Mouse (Mus musculus) layer of hippocampus, postnatal 25 days (tissue): ENCODE measurements around the gene Frem2. TPM values are rescaled to one million over a fixed set of nuclear protein-coding genes. Genes with fewer than 3 reads are reported as not detected.

Experiments used
- DNase-seq, 2 experiments: peaks; one replicate each; pipeline ENCODE4 v3.0.0; 2022; ENCODE audit warnings: mixed read lengths in 2 of 2, low spot score in 1 of 2; ENCODE audit errors: extremely low spot score in 1 of 2
- total RNA-seq, 2 experiments: library from RNA; stranded (reverse); gene quantifications; 2 replicates each; pipeline ENCODE4 v1.2.3; 2021

Frem2 gene
- total RNA-seq, 2 experiments from 2014 or later = 1.7 to 2.3 TPM

DNA sequence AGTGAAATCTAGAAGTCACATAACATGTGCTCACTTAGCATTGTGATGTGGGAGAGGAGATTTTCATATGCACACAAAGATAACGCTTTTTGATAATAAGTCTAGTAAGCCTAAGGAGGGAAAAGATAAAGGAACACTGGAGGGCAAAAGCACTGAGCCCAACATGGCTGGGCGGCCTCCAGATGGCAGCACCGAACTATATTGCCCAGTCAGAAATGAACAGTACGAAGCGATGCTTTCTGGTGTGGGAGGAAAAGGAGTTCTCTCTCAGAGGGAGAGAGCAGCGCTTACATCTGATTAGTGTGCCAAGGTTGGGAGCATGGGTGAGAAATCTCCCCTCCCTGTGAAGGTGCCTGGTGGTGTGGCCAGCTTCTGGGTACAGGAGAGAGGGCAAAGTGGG is 181.3 kb downstream of the Frem2 start:
- peak in 1 of 2 experiments; percentile 49 for DNase-seq

DNA sequence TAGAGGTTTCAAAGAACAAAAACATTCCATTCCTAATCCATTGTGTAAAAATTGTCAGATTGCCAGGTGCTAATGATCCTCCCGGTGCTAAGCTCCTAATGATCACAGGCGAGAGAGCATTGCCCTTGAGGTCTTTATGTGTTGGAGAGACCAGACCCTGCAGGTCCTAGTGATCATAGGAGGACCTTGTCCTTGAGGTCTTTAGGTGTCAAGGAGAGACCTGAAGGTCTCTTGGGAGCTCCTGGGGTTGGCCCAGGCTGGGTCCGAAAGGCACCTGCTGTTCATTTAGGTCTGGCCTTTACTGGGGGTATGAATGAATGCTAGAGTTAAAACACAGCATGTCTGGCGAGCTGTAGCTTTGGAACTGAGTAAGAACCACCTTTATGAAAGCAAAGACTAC is 183.0 kb downstream of the Frem2 start:
- DNase-seq = no peak

DNA sequence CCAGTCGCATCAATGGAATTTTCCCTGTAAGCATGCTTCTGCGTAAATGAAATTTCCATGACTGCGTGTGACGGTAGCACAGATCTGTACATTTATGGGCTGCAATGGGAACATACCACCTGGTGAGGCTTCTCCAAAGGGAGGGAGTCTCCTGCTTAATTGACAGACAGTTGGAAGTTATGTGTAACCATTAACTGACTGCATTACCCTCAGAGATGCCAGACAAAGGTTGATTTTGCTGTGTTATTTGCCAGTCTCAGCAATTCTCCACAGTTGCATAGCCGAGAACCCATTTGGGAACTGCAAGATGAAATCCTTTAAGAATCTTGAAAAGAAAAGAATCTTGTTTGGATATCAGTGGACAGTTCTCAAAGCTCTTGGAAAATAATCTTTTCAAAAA is 185.1 kb downstream of the Frem2 start:
- no peak for DNase-seq

DNA sequence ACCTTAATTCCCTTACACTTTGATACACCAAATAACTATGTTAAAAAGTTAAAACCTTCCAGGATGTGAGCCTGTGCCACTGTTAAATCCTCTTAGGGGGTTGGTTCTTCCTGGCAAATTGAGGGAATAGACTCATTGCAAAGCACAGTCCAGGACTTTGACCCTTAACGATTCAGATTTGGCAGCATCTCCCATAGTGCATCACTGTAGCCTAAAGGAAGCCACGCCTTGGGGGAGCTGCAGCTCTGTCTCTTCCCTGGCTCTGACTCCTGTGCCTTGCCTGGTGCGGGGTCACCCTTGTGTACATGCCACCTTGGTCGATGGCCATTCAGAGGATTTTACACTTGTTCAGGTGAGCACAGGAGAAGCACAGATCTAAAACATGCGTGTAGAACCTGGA is 187.5 kb downstream of the Frem2 start:
- no peak for DNase-seq

DNA sequence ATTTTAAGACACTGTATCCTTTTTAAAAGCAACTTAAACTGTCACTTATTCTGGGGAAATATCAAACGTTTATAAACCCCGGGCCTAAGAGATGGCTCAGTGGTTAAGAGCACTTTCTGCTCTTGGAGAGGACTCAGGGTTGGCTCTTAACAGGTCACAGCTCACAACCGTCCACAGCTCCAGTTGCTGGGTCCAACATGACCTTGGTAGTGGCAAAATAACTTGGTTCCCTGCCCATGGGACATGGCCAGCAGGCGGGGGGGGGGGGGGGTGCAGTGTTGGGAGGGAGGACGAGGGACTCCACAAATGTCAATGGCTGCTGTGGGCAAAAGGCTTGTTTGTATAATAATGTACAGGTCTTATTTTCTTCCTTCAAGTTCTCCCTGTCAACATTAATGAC is 189.8 kb downstream of the Frem2 start:
- no peak for DNase-seq

DNA sequence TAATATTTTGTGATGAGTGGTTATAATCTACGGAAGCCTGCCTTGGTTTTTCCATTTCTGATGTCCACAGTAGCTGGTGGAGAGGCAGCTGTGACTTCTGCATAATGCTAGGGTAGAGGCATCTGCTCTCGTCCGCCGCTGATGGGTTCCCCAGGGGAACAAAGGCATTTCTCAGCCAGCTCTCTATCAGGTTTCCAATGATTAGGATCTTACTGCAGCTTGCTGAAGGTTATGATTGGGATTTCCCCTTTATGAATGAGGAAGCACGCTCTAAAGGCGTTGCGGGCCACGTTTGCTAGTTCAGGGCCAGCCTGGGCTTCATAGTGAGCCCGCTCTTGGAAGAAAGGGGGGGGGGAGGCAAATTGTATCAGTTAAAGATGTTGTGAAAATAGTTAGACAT is 190.7 kb downstream of the Frem2 start:
- no peak for DNase-seq

DNA sequence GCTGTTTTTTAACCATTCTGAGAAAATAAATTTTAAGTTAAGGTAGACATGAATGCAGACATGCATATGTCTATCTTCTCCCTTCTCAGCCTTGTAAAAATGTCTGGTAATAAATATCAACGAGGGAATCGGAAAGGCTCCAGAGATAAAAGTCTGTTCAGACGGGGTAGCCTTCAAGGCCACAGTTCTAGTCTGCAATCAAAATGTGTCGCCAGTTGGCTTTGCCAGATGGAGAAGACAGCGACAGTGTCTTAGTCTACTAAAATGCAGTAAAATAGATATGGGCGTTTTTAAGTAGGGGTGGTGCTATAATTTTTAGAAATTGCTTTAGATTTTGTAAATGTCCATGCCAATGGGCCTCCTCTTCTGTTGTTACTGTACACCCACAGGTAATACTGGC is 191.8 kb downstream of the Frem2 start:
- DNase-seq = peak in 1 of 2 experiments; percentile 37

DNA sequence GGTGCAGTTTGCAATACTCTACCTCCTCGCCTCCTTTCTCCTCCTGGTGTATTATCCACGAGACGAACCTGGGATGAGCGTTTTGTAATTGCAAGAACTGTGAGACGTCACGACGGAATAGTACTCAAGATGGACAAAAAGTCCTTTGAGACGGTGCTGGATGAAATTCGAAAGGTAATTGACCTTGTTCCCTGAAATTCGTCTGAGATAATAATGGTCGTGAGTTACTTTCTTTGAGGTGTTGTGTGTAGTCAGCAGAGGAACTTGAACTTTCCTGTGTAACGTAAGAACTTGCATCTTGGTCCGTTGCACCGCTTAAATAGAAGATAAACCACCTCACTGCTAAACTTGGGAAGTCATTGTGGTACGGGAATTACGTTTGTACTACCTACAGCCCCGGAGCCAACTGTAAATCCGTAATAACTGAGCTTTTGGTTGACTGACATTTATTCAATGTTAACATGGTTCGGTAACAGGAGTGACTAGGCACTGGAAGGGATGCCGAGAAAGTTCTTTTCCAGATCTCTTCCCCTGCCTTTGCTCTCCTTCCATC is 192.9 kb downstream of the Frem2 start:
- DNase-seq = no peak

Other genes starting within 250 kb of the Frem2 start
- gene Nhlrc3, start 194.0 kb downstream of the Frem2 start, total RNA-seq = 1 to 10 TPM; 6.7 to 9.0 TPM
- gene Proser1, start 193.7 kb downstream of the Frem2 start, total RNA-seq = 10 to 100 TPM; 21.2 to 28.3 TPM
- under 1 TPM in 1 of 2 experiments, not detected in 1; 0.47 TPM for gene Stoml3, start 168.7 kb downstream of the Frem2 start, total RNA-seq
- not detected for gene Gm10985, start 187.7 kb upstream of the Frem2 start, total RNA-seq
- gene Ufm1, start 206.5 kb upstream of the Frem2 start, total RNA-seq = 10 to 100 TPM; 77.9 to 88.6 TPM